In the genomic region with DNA sequence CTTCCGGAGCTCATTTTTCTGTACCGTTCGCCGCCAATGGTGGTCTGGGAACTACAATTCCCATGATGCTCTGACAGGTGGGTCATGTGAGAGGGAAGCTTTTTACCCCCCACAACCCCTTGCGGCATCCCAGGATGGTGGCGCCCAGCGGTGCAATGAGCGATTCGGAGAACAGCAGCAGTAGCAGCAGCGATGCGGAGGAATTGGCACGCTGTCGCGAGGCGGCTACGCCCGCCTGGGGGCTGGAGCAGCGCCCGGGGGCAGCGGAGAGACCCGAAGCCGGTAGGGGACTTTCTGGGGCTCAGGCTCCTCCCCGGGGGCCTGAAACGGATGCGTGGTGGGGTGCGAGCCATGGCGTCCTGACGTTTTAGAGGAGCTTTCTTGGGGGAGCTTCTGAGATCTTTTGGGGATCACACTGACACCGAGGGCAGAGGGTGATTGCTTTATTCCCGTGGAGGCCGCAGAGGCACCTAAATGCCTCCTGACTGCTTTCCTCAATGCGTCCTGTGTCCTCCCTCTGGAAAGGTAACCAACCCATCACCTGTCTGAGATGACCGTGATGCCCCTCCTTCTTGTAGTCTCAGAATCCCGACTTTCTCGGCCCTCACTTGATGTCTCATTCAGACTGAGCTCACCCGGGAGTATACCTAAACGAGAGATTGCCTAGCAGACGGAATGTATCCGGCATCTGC, we compare ENCODE assay signal across 7 mouse cellular contexts. TPM values are rescaled to one million over a fixed set of nuclear protein-coding genes. Genes with fewer than 3 reads are reported as not detected.
DNase-seq lines count a peak whose midpoint lies in the region; ATAC-seq lines count a peak whose summit lies in the region.

A gene (plus strand): TSS at position 85 of the 692 bp plus-strand sequence.

- peak; percentile 91 for ATAC-seq in intestine, embryonic 14.5 days (replicated peaks; ENCODE audit: low FRiP score, low TSS enrichment, low read depth)

- WGBS in intestine, embryonic 14.5 days = 1% methylated on average over 39 of the region's 39 CpGs

- H3K27ac ChIP-seq in intestine, embryonic 14.5 days (ENCODE audit: low read depth) = peak within 1 kb of the TSS; percentile 84

- intact Hi-C loops in left cerebral cortex, postnatal 14 days (cut with DNase I) = no loop called here

- DNase-seq in adrenal gland, adult 2 months = peak; percentile 89
- DNase-seq in embryo, embryonic 11 days = peak; percentile 95
- peak; percentile 79 for DNase-seq in gastrocnemius, postnatal 25 days
- peak; percentile 89 for DNase-seq in intestine, embryonic 14.5 days (ENCODE audit: low spot score)
- peak; percentile 87 to 91 for DNase-seq in left cerebral cortex, postnatal 14 days (ENCODE audit: low spot score in 2 of 2)
- peak; percentile 94 for DNase-seq in mesoderm, embryonic 11.5 days (ENCODE audit: low read depth, low spot score)
- peak; percentile 81 to 87 for DNase-seq in right cerebral cortex, postnatal 36 days (ENCODE audit: low spot score in 2 of 2)

- H3K36me3 ChIP-seq in intestine, embryonic 14.5 days (ENCODE audit: control insufficient read depth, insufficient read depth, low read length) = peaks cover 18% of the 10 kb centered on the region

- H3K9me3 ChIP-seq in intestine, embryonic 14.5 days (ENCODE audit: control insufficient read depth, low read length) = 0 out of 2 replicates have a peak, but pooled peaks cover 2% of the 10 kb centered on the region

- H3K9ac ChIP-seq in intestine, embryonic 14.5 days (ENCODE audit: low read length) = peak within 1 kb of the TSS; percentile 83

- H3K27me3 ChIP-seq in intestine, embryonic 14.5 days (replicated peaks; ENCODE audit: control insufficient read depth, insufficient read depth, low read length) = no peaks in the 10 kb centered on the region

- peaks cover 4% of the 10 kb centered on the region; the same call in 1 of the 2 replicates for H3K4me1 ChIP-seq in intestine, embryonic 14.5 days (replicated peaks; ENCODE audit: control insufficient read depth, insufficient read depth, low read length)

- H3K4me3 ChIP-seq in intestine, embryonic 14.5 days (ENCODE audit: low read depth, low read length) = peak within 1 kb of the TSS; percentile 92

- peak within 1 kb of the TSS; percentile 86 for H3K4me2 ChIP-seq in intestine, embryonic 14.5 days (ENCODE audit: low read length)

RNA-seq across cellular contexts. Expression of the gene that starts here (rescaled TPM):
- total RNA-seq in adrenal gland, adult 2 months (2021) = 10 to 100 TPM; 36.2 to 55.3 TPM
- polyA plus RNA-seq in adrenal gland, adult 2 months (2012; rRNA removed) = 24.5 and 28.1 TPM in 2 replicates
- 10 to 100 TPM; 25.3 to 26.9 TPM for total RNA-seq in gastrocnemius, postnatal 25 days (2021)
- 45.2 and 57.7 TPM in 2 replicates for polyA plus RNA-seq in intestine, embryonic 14.5 days (2014; fragmentation: Nextera tagmentation; extraction: Ambion mirVana)
- total RNA-seq in left cerebral cortex, postnatal 14 days (2021) = 100 to 1,000 TPM; 210 to 248 TPM

Comparison
In these comparisons a context has a peak if more than half of its experiments do, and no peak if none do; other contexts are left out.
1. Peak in every context shown above with its lines: DNase-seq, ATAC-seq, H3K4me3 ChIP-seq and H3K27ac ChIP-seq.